Mouse (Mus musculus) small intestine, adult 2 months (tissue): ENCODE results near the gene Efcab5.

Experiments
- CTCF ChIP-seq: fragments of 200-500 bp; IDR thresholded peaks from 2 replicates; pipeline ENCODE4 v1.5.1; 2012; ENCODE audit warnings: low read depth, mild to moderate bottlenecking, control low read depth, inconsistent platforms, low read length, moderate library complexity, mixed read lengths; ENCODE audit not compliant: insufficient replicate concordance, insufficient read length; ENCODE audit errors: extremely low read depth
- POLR2A ChIP-seq: fragments of 200-500 bp; IDR thresholded peaks from 2 replicates; pipeline ENCODE4 v1.6.1; 2012; ENCODE audit warnings: low read depth, mild to moderate bottlenecking, control low read depth, inconsistent platforms, low read length, moderate library complexity

GRCm38 (mm10) chr11:77214142-77214692 is 25.4 kb upstream of the Efcab5 start:
- no peak for TF ChIP-seq POLR2A
- TF ChIP-seq CTCF = no peak
